Mouse (Mus musculus) T-cell, adult 66 days (primary cell): Measurements from ENCODE around the gene Myo3a. TPM values are rescaled to one million over a fixed set of nuclear protein-coding genes. Genes with fewer than 3 reads are reported as not detected.

ENCODE experiments used
- total RNA-seq, 2 experiments: library from RNA; stranded (reverse); gene quantifications; 3 replicates in 1 of 2; 4 replicates in 1 of 2; pipeline ENCODE4 v1.2.4; 2023

The Myo3a gene
- not detected for total RNA-seq

DNA sequence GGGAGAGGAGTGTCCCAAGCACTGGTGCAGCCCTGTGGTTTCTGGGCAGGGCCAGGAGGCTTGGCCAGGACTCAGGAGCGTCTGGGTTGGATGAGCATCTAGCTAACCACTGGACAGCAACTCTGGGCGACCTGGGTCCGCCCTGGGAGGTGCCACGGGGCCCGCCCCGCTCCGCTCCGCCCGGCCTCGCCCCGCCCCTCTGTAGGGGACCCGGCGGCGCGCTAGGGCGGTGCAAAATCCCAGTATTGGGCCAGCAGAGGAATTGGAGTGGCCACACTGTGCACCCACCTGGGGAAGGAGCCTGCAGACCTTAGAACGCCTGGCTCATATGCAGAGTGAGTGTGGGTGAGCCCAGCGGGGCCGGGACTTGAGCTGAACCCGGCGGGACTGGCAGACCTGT lies at the start of gene Myo3a:
Gene Myo3a, plus strand, starts transcription at position 196 of the 400 bp plus-strand sequence.

DNA sequence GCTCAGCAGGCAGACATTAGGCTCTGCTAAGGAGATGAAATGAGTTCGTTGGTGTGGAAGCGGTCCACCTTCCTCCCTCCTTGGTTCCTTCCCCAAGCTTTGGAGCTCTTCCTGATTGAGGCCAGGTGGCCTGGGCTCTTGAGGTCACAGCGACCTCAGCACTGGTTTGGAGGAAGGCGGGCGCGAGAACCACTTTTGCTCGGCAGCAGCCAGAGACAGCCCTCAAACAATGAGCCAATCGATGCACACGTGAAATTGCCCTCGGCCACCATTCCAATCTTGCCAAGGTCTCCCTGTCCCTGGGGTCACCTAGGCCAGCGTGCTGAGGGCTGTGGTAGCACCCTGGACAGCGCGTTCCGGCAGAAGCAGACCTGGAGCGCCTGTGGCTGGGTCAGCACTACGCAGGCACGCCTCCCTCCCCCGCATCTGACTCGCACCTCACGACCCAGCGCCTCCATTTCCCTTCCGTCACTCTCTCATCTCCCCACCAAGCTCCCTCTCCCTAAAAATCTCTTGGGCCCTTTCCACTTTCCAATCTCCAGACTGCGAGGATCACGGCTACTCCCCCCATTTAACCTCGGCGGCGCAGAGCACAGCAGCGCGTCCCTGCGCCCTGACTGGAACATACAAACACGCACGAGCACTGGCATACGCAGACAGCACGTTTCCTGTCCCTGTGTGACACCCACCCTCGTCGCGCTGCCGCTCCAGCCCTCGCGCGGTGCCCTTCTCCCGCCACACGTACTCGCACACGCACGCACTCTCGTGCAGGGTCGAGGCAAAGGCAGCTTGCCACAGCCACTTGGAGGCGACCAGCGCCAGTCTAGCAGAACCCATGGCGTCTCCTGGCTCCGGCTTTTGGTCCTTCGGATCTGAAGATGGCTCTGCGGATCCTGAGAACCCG lies 394.8 kb downstream of the Myo3a start, which contains the start of gene Gad2:
Gene Gad2, plus strand, starts transcription at position 378 of the 904 bp plus-strand sequence.

